Mouse (Mus musculus) hindbrain, postnatal 0 days (tissue): Measurements from ENCODE around the gene Ints6. TPM values are rescaled to one million over a fixed set of nuclear protein-coding genes. Genes with fewer than 3 reads are reported as not detected.
A peak's percentile ranks its signal among the peaks of the same experiment; 100 is the strongest.

Experiments
- ATAC-seq: fragments of 200-750 bp; cut with Nextera tagmentation; 2 replicates; pipeline ENCODE4 v1.8.0; 2017; ENCODE audit warnings: mild to moderate bottlenecking, moderate TSS enrichment, moderate library complexity
- DNase-seq: peaks from one replicate; pipeline ENCODE4 v3.0.0-alpha.2; 2015; ENCODE audit warnings: low spot score
- H3K27ac ChIP-seq: fragments of 300-500 bp; sonication (generic); 2 replicates; pipeline ENCODE4 v1.5.1; 2014; ENCODE audit warnings: mild to moderate bottlenecking
- H3K27me3 ChIP-seq: fragments of 300-500 bp; sonication (generic); 2 replicates; pipeline ENCODE4 v1.6.1; 2014; ENCODE audit warnings: low read length, mixed read lengths; ENCODE audit not compliant: insufficient read depth
- H3K36me3 ChIP-seq: fragments of 300-500 bp; sonication (generic); 2 replicates; pipeline ENCODE4 v1.6.1; 2014; ENCODE audit warnings: low read length, mixed read lengths; ENCODE audit not compliant: insufficient read depth
- H3K4me1 ChIP-seq: fragments of 300-500 bp; sonication (generic); 2 replicates; pipeline ENCODE4 v1.6.1; 2014; ENCODE audit warnings: antibody characterized with exemption, low read length, mixed read lengths; ENCODE audit not compliant: insufficient read depth
- H3K4me2 ChIP-seq: fragments of 300-500 bp; sonication (generic); 2 replicates; pipeline ENCODE4 v1.6.1; 2014; ENCODE audit warnings: low read depth, mild to moderate bottlenecking, low read length, moderate library complexity, mixed read lengths
- H3K4me3 ChIP-seq: fragments of 300-500 bp; sonication (generic); 2 replicates; pipeline ENCODE4 v1.5.1; 2014; ENCODE audit warnings: low read length
- H3K9ac ChIP-seq: fragments of 300-500 bp; sonication (generic); replicated peaks from 2 replicates; pipeline ENCODE4 v1.6.1; 2014; ENCODE audit warnings: mild to moderate bottlenecking, low read length, moderate library complexity, mixed read lengths
- H3K9me3 ChIP-seq: fragments of 300-500 bp; sonication (generic); 2 replicates; pipeline ENCODE4 v1.6.1; 2016; ENCODE audit warnings: low read length, mixed read lengths
- CTCF ChIP-seq: IDR thresholded peaks from 2 replicates; pipeline ENCODE4 v1.5.1; 2016; ENCODE audit warnings: antibody characterized with exemption, control low read depth, low read depth
- WGBS: fragments of 180-500 bp; shearing (Covaris S2); extraction: QIAGEN DNeasy Blood & Tissue Kit; methylation state at CpG from one replicate; pipeline ENCODE4 v1.1.7; 2014; 5-methylcytosine and 5-hydroxymethylcytosine counted together
- polyA plus RNA-seq: library from polyadenylated mRNA; unstranded; fragments of >200 nt; fragmentation: Nextera tagmentation; extraction: Ambion mirVana; gene quantifications from 2 replicates; pipeline ENCODE4 v1.2.1, GENCODE M21; 2015
- total RNA-seq: library from RNA; depleted of rRNA; stranded (reverse); fragments of >200 nt; gene quantifications from 2 replicates; pipeline ENCODE4 v1.2.3, GENCODE M21; 2014

Gene Ints6
- total and polyA plus RNA-seq, 2 experiments from 2014 or later = 7.5 to 26.3 TPM

DNA sequence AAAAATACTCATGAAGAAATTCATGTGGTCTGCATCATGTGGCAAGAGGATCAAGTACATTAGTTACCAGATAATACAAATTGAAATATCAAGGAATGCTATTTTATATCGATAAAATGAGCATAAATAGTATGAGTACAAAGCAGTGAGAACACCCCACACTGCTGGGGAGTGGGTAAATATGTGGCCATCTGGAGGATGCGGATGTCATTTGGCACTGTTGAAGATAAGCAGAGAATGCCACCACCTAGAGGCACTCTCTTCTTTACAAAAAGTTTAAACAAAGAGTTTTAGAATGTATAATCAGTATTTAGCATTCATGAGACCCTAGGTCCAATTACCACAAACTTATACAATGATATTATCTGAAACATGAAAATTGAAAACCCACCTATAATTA is 42.8 kb downstream of the Ints6 start:
- ATAC-seq = no peak
- H3K27me3 ChIP-seq = no peaks in the 10 kb centered on the region
- H3K36me3 ChIP-seq = peaks cover 4% of the 10 kb centered on the region; the same call in 1 of the 2 replicates
- peak; percentile 29 for DNase-seq
- H3K9me3 ChIP-seq = no peaks in the 10 kb centered on the region
- WGBS = 80% methylated on average over 2 of the region's 2 CpGs
- no peak overlapping the region for H3K9ac ChIP-seq
- H3K4me1 ChIP-seq = no peaks in the 10 kb centered on the region
- no peak overlapping the region for H3K4me3 ChIP-seq
- H3K4me2 ChIP-seq = no peak overlapping the region
- H3K27ac ChIP-seq = no peak overlapping the region
- TF ChIP-seq CTCF = no peak

DNA sequence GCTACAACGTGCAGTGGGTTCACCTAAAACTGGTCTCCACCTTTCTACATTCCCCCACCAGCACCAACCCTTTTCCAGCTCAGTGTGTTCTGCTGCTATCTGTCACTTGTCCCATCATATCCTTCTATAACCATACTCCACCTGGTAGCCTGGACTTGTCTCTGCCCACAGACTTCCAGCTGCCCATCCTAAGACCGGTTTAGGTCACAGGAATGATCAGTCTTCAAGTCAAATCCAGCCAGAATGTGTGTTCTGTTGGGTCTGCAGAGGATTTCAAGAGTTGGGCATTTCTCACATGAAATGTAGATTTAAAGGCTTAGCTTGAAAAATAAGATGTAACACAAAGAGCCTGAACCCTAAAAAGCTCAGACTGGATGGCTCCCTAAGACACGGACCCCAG is 87.3 kb downstream of the Ints6 start:
- H3K9me3 ChIP-seq = no peaks in the 10 kb centered on the region
- 90% methylated on average over 3 of the region's 3 CpGs for WGBS
- TF ChIP-seq CTCF = no peak
- H3K4me2 ChIP-seq = no peak overlapping the region
- no peaks in the 10 kb centered on the region for H3K36me3 ChIP-seq
- ATAC-seq (no peak), DNase-seq (no peak)
- H3K4me3 ChIP-seq = no peak overlapping the region
- no peak overlapping the region for H3K9ac ChIP-seq
- H3K27me3 ChIP-seq = no peaks in the 10 kb centered on the region
- no peaks in the 10 kb centered on the region for H3K4me1 ChIP-seq
- no peak overlapping the region for H3K27ac ChIP-seq

DNA sequence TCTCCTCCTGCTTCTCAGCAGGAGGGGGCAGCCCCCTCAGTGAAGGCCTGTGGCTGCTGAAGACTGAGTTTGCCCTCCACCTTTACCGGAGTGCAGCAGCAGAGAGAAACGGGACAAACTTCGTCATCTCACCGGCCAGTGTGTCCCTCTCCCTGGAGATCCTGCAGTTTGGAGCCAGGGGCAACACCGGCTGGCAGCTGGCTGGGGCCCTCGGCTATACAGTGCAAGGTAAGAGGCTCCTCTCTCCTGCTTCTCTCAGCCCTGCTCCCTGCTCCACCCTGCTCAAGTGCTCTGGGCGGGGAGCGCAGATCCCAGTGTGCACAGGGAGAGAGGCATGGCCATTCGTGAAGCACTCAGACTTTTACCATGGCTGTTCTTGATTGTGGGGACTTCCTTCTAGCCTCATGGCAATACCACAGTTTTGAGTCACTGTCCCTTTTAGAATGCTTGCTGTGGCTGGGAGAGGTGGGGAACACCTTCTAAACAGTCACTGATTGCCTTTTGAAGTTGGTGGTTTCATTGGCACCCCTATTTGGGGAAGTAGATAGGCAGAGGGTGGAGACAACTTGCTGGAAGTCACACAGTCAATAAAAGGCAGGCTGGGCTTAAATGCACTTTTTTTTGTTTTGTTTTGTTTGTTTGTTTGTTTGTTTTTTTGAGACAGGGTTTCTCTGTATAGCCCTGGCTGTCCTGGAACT is 95.8 kb downstream of the Ints6 start:
- H3K9ac ChIP-seq = no peak overlapping the region
- no peak for ATAC-seq
- no peak overlapping the region for H3K4me3 ChIP-seq
- H3K27ac ChIP-seq = no peak overlapping the region
- no peak overlapping the region for H3K4me2 ChIP-seq
- no peaks in the 10 kb centered on the region for H3K36me3 ChIP-seq
- TF ChIP-seq CTCF = no peak
- H3K27me3 ChIP-seq = no peaks in the 10 kb centered on the region
- 51% methylated on average over 9 of the region's 9 CpGs for WGBS
- no peak for DNase-seq
- no peaks in the 10 kb centered on the region for H3K4me1 ChIP-seq
- H3K9me3 ChIP-seq = no peaks in the 10 kb centered on the region

DNA sequence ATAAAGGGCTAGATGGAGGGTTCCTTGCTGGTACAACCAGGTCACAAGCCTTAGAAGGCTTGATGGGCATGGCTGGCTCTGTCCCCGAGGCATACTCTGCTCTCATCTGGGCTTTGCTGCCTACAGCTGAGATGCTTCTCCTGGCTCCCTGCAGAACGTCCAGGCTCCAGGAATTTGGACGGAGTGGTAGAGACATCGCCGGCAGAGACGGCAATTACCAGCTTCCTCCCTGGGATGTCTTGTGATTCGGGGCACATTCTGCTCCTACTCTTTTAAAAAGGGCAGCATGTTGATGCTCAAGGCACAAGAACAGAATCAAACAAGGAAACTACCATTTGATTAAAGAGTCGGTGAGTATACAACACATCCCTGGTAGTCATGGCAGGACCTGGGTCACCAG is 97.6 kb downstream of the Ints6 start, which contains the start of gene Serpine3:
Gene Serpine3, plus strand, starts transcription at position 301 of the 400 bp plus-strand sequence.
- no peaks in the 10 kb centered on the region for H3K9me3 ChIP-seq
- H3K4me1 ChIP-seq = no peaks in the 10 kb centered on the region
- no peak within 1 kb of the TSS for H3K4me2 ChIP-seq
- no peak within 1 kb of the TSS for H3K4me3 ChIP-seq
- TF ChIP-seq CTCF = no peak
- H3K27ac ChIP-seq = no peak within 1 kb of the TSS
- ATAC-seq (no peak), DNase-seq (no peak)
- no peak within 1 kb of the TSS for H3K9ac ChIP-seq
- H3K27me3 ChIP-seq = no peaks in the 10 kb centered on the region
- 87% methylated on average over 8 of the region's 8 CpGs for WGBS
- no peaks in the 10 kb centered on the region for H3K36me3 ChIP-seq

DNA sequence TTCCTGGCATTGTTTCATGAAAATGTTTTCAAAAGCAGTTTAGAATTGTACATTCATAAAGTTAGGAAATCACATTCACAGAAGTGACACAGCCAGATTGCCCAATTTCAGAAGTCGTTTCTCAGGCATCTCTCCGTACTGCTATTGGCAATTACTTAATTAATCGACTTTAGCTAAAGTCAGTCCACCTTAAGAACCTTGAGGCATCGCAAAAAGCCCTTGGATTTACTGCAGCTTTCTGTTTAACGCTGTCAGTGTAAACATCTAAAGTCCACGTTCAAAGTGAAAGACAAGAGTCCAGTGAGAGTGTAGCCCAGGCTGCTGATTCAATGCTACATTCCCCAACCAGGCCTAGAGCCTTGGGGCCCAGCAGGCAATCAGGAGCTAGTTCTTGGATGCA is 98.6 kb downstream of the Ints6 start:
- no peaks in the 10 kb centered on the region for H3K36me3 ChIP-seq
- no peak overlapping the region for H3K9ac ChIP-seq
- no peak for TF ChIP-seq CTCF
- H3K4me3 ChIP-seq = no peak overlapping the region
- DNase-seq (no peak), ATAC-seq (no peak)
- H3K4me2 ChIP-seq = no peak overlapping the region
- H3K27me3 ChIP-seq = no peaks in the 10 kb centered on the region
- H3K27ac ChIP-seq = no peak overlapping the region
- H3K4me1 ChIP-seq = no peaks in the 10 kb centered on the region
- WGBS = 83% methylated on average over 6 of the region's 6 CpGs
- no peaks in the 10 kb centered on the region for H3K9me3 ChIP-seq

DNA sequence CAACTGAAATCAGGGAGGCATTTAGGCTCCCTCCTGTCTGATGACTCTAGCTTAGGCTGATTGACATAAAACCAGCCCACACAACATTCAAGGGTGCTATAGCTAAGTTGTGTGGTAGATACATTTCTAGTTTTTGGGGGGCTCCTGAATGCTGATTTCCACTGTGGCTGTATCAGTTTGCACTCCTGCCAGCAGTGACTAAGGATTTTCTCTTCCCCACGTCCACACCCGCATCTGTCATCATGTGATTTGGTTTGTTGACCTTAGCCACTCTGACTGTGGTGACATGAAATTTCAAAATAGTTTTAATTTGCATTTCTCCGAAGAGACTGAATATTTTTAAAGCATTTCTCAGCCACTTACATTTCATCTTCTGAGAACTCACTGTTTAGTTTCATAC is 103.5 kb downstream of the Ints6 start:
- no peak overlapping the region for H3K27ac ChIP-seq
- H3K4me3 ChIP-seq = no peak overlapping the region
- DNase-seq (no peak), ATAC-seq (no peak)
- H3K36me3 ChIP-seq = no peaks in the 10 kb centered on the region
- H3K4me1 ChIP-seq = no peaks in the 10 kb centered on the region
- H3K9me3 ChIP-seq = no peaks in the 10 kb centered on the region
- TF ChIP-seq CTCF = no peak
- WGBS = 84% methylated on average over 3 of the region's 3 CpGs
- no peak overlapping the region for H3K9ac ChIP-seq
- H3K27me3 ChIP-seq = no peaks in the 10 kb centered on the region
- no peak overlapping the region for H3K4me2 ChIP-seq

DNA sequence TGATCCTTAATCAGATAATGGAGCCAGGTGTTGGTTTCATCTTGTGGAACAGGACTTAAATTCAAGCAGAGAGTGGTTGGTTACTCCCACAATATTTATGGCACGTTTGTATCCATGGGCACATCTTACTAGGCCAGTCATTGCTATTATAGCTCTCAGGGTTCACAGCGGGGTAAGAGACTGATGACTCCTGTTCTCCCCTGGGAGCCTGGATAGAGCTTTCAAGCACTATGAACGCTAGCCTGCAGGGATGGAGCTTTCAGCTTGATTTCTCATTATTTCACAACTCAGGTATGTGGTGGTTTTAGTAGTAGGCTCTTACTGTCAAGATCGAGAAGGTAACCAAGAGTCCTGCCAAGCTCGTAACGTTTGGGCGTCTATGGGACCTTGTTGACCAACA is 105.0 kb downstream of the Ints6 start:
- H3K4me3 ChIP-seq = no peak overlapping the region
- WGBS = 85% methylated on average over 7 of the region's 7 CpGs
- no peak for TF ChIP-seq CTCF

More for the DNA sequence above, 105.0 kb downstream of the Ints6 start:
- H3K27ac ChIP-seq = no peak overlapping the region
- H3K9ac ChIP-seq = no peak overlapping the region
- DNase-seq (no peak), ATAC-seq (no peak)
- no peak overlapping the region for H3K4me2 ChIP-seq
- H3K4me1 ChIP-seq = no peaks in the 10 kb centered on the region
- H3K36me3 ChIP-seq = no peaks in the 10 kb centered on the region
- no peaks in the 10 kb centered on the region for H3K27me3 ChIP-seq
- no peaks in the 10 kb centered on the region for H3K9me3 ChIP-seq
